Mouse (Mus musculus) ovary, postnatal 10 days (tissue): ENCODE measurements at regions not wholly inside any gene's neighbourhood (a gene's known extent, or its start where the extent isn't known, plus 50 kb on each side); places are given as distances from the start of the nearest gene placed in this dataset.

ENCODE experiments used
- DNase-seq: peaks from one replicate; pipeline ENCODE4 v3.0.0; 2022; ENCODE audit warnings: low spot score

- no peak for DNase-seq
Measured at GRCm38 (mm10) chr11:71886771-71887170, 137.1 kb downstream of the Wscd1 start.

GRCm38 (mm10) chr11:71884861-71885260, 135.1 kb downstream of the Wscd1 start:
- DNase-seq, result no peak

- DNase-seq, result no peak
Measured at GRCm38 (mm10) chr11:71881841-71882240, 132.1 kb downstream of the Wscd1 start.

DNA sequence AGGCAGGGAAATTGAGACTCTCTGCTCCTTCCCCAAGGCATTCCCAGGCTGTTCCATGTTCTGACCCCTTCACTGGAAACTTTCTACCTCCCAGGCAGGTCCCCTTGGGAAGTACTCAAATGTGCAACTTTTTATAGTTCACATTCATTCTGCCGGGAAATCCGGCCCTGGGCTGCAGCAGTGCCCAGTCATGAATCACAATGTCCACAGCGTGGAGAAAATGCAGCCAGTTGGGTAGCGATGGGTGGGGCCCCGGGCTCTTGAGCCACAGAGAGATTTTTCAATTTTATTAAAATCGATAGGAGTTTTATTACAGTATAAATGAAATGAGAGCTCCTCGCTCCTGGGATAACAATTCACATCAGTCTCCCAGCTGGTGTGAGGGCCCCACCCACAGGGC, 121.6 kb downstream of the Wscd1 start:
- DNase-seq, result no peak

DNA sequence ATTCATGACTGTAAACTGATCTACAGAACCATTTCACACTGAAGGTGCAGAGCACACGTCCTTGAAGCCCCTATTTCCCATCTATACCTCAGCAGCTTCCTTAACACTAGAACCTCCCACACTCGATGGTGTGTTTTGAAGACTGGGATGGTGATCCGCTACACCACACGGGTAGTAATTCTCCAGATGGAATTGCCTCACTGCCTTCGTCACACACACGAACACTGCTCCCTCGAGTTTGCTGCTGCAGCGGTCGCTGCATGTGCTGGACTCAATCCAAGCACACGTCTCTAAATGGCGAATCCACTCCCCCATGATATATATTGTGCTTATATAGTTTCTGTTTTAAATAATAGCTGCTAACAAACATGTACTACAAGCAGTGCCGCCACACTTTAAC, 117.0 kb downstream of the Wscd1 start:
- no peak for DNase-seq

GRCm38 (mm10) chr11:71857926-71858325, 108.2 kb downstream of the Wscd1 start:
- no peak for DNase-seq

GRCm38 (mm10) chr11:71855557-71855956, 105.8 kb downstream of the Wscd1 start:
- no peak for DNase-seq

DNA sequence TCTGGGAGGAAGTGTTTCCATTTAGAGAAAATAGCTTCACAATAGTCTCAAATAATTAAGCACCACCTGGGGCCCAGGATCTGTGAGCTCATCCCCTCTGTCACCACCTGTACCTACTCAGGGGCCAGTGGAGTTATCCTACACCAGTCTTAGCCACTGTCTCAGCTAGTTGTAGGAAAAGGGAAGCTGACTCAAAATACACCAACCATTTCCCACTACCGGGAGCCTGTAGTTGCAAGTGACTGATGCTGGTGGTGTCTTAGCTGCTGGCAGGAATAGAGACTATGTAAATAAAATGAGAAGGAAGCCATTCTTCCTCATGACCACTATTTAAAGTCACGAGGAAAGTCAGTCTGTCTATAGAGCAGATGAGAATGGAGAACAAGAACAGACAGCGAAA, 105.3 kb downstream of the Wscd1 start:
- no peak for DNase-seq

DNA sequence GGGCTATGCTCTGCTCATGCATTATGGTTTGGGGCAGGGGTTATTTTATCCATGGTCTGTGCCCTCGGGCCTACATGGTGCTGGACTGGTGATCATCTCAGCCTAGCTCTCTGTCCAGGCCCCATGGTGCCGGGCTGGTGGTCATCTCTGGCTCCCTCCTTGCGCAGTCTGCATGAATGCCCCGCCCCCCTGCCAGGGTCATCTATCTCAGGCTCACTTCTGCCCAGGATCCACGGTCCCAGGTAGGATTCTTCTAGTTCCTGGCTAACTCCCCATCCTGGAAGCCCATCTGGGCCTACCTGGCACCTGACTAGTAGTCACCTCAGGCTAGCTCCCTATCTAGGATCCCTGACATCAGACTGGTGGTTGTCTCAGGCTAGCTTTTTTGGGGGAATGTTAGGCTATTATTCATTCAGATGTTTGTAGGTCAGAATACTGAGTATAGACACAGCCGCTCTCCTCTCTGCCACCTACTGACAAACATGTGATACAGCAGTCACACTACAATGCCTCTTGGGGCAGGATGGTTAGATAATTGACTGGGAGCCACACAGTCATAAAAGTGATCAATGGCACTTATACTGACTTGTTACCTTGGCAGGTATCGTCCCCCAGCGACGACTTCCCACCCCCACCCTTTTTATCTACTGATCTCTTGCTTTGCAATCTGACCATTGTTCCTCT, 98.1 kb downstream of the Wscd1 start:
- DNase-seq, result no peak

GRCm38 (mm10) chr11:71846496-71846895, 96.8 kb downstream of the Wscd1 start:
- DNase-seq, result no peak

DNA sequence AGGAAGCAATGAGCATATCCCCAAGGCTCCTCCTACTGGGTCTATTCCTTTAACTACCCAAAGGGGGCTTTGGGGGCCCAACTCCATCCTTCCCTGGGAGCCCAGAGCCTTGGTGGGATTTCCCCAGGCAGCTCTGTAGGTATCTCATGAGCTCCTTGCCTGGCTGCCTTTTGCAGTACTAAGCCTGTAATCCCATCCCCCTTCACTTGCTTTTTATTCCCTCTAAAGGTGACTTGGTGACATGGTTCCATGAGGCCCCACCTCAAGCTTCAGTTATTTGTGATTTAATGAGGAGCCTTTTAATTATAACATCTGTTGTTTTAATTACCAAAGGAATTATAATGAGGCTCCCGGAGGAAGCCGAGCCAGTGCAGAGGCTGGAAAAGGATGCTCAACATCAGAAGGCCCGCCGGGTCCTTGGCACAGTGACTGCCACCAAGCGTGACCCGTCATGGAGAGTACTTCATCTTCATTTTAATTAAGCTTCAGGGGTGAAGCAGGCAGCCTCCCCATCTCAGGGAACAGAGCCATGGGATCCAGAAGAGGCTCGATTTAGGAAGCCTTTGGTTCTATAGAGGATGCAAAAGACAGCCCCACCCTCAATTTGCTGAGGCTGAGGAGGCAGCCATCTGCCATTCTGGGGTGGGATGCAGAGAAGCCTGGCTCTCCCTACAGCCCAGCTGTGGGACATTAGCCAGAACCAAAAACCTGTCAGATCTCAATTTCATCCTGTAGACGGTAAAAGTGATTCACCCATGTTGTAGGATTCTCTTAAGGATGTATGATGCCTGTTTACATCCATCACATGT, 91.1 kb downstream of the Wscd1 start:
- no peak for DNase-seq
